Mouse (Mus musculus): ENCODE results near the gene Nfkb2. TPM values are rescaled to one million over a fixed set of nuclear protein-coding genes. Genes with fewer than 3 reads are reported as not detected.
A peak's percentile ranks its signal among the peaks of the same experiment; 100 is the strongest.

Gene Nfkb2
- polyA plus RNA-seq, 1 experiment: not detected

GRCm38 (mm10) chr19:46290535-46291105 is 13.5 kb upstream of the Nfkb2 start:
- no peak overlapping the region for H3K4me3 ChIP-seq (ENCODE audit: insufficient read depth, low read depth, low read length)
- WGBS: 62% methylated on average over 12 of the region's 12 CpGs
- no peak overlapping the region for H3K27ac ChIP-seq (ENCODE audit: insufficient read depth, low read depth, low read length)
- H3K4me1 ChIP-seq (ENCODE audit: control insufficient read depth, insufficient read depth, low read length): no peaks in the 10 kb centered on the region
- TF ChIP-seq CTCF (IDR thresholded peaks at IDR 0.05; ENCODE audit: insufficient read depth, low read depth, low read length): no peak
- no peak for TF ChIP-seq POLR2A (IDR thresholded peaks at IDR 0.05; ENCODE audit: insufficient read depth, low read depth, low read length)

GRCm38 (mm10) chr19:46296938-46297337 is 7.2 kb upstream of the Nfkb2 start:
- Histone ChIP-seq H3K4me1 (ENCODE audit: control insufficient read depth, insufficient read depth, low read length) (no peaks in the 10 kb centered on the region), H3K27ac (ENCODE audit: insufficient read depth, low read depth, low read length) (no peak overlapping the region), H3K4me3 (ENCODE audit: insufficient read depth, low read depth, low read length) (no peak overlapping the region)
- TF ChIP-seq CTCF (IDR thresholded peaks at IDR 0.05; ENCODE audit: insufficient read depth, low read depth, low read length) (no peak), POLR2A (IDR thresholded peaks at IDR 0.05; ENCODE audit: insufficient read depth, low read depth, low read length) (no peak)
- WGBS: 83% methylated on average over 4 of the region's 4 CpGs

GRCm38 (mm10) chr19:46300294-46301045 is 3.6 kb upstream of the Nfkb2 start:
- peaks cover 13% of the 10 kb centered on the region for H3K4me1 ChIP-seq (ENCODE audit: control insufficient read depth, insufficient read depth, low read length)
- H3K27ac ChIP-seq (ENCODE audit: insufficient read depth, low read depth, low read length): no peak overlapping the region
- H3K4me3 ChIP-seq (ENCODE audit: insufficient read depth, low read depth, low read length): no peak overlapping the region
- WGBS: 45% methylated on average over 8 of the region's 8 CpGs
- TF ChIP-seq CTCF (IDR thresholded peaks at IDR 0.05; ENCODE audit: insufficient read depth, low read depth, low read length) (no peak), POLR2A (IDR thresholded peaks at IDR 0.05; ENCODE audit: insufficient read depth, low read depth, low read length) (no peak)

- Histone ChIP-seq H3K27ac (ENCODE audit: insufficient read depth, low read depth, low read length) (no peak overlapping the region), H3K4me3 (ENCODE audit: insufficient read depth, low read depth, low read length) (no peak overlapping the region), H3K4me1 (ENCODE audit: control insufficient read depth, insufficient read depth, low read length) (peaks cover 18% of the 10 kb centered on the region)
- TF ChIP-seq CTCF (IDR thresholded peaks at IDR 0.05; ENCODE audit: insufficient read depth, low read depth, low read length): no peak
- TF ChIP-seq POLR2A (IDR thresholded peaks at IDR 0.05; ENCODE audit: insufficient read depth, low read depth, low read length): no peak
- 87% methylated on average over 4 of the region's 4 CpGs for WGBS
Measured at GRCm38 (mm10) chr19:46302551-46302950, 1.6 kb upstream of the Nfkb2 start.

- H3K4me1 ChIP-seq (ENCODE audit: control insufficient read depth, insufficient read depth, low read length): peaks cover 19% of the 10 kb centered on the region
- WGBS: 60% methylated on average over 18 of the region's 18 CpGs
- H3K4me3 ChIP-seq (ENCODE audit: insufficient read depth, low read depth, low read length): no peak overlapping the region
- TF ChIP-seq CTCF (IDR thresholded peaks at IDR 0.05; ENCODE audit: insufficient read depth, low read depth, low read length) (no peak), POLR2A (IDR thresholded peaks at IDR 0.05; ENCODE audit: insufficient read depth, low read depth, low read length) (no peak)
- H3K27ac ChIP-seq (ENCODE audit: insufficient read depth, low read depth, low read length): no peak overlapping the region
Measured at GRCm38 (mm10) chr19:46303251-46304215, 587 bp upstream of the Nfkb2 start.

GRCm38 (mm10) chr19:46304908-46305333 is 801 bp downstream of the Nfkb2 start:
- Histone ChIP-seq H3K4me3 (ENCODE audit: insufficient read depth, low read depth, low read length) (peak overlapping the region; percentile 57), H3K27ac (ENCODE audit: insufficient read depth, low read depth, low read length) (no peak overlapping the region), H3K4me1 (ENCODE audit: control insufficient read depth, insufficient read depth, low read length) (peaks cover 28% of the 10 kb centered on the region)
- TF ChIP-seq CTCF (IDR thresholded peaks at IDR 0.05; ENCODE audit: insufficient read depth, low read depth, low read length): no peak
- no peak for TF ChIP-seq POLR2A (IDR thresholded peaks at IDR 0.05; ENCODE audit: insufficient read depth, low read depth, low read length)
- 2% methylated on average over 34 of the region's 34 CpGs for WGBS

GRCm38 (mm10) chr19:46305432-46306267 is 1.5 kb downstream of the Nfkb2 start:
- WGBS: 8% methylated on average over 38 of the region's 43 CpGs
- TF ChIP-seq CTCF (IDR thresholded peaks at IDR 0.05; ENCODE audit: insufficient read depth, low read depth, low read length) (no peak), POLR2A (IDR thresholded peaks at IDR 0.05; ENCODE audit: insufficient read depth, low read depth, low read length) (no peak)
- H3K27ac ChIP-seq (ENCODE audit: insufficient read depth, low read depth, low read length): no peak overlapping the region

GRCm38 (mm10) chr19:46306268-46306610 is 2.1 kb downstream of the Nfkb2 start:
- no peak overlapping the region for H3K4me3 ChIP-seq (ENCODE audit: insufficient read depth, low read depth, low read length)
- no peak overlapping the region for H3K27ac ChIP-seq (ENCODE audit: insufficient read depth, low read depth, low read length)
- WGBS: 75% methylated on average over 5 of the region's 5 CpGs
- no peak for TF ChIP-seq CTCF (IDR thresholded peaks at IDR 0.05; ENCODE audit: insufficient read depth, low read depth, low read length)
- TF ChIP-seq POLR2A (IDR thresholded peaks at IDR 0.05; ENCODE audit: insufficient read depth, low read depth, low read length): no peak
- H3K4me1 ChIP-seq (ENCODE audit: control insufficient read depth, insufficient read depth, low read length): peaks cover 28% of the 10 kb centered on the region

More at GRCm38 (mm10) chr19:46305432-46306267, 1.5 kb downstream of the Nfkb2 start:
- peaks cover 28% of the 10 kb centered on the region for H3K4me1 ChIP-seq (ENCODE audit: control insufficient read depth, insufficient read depth, low read length)
- H3K4me3 ChIP-seq (ENCODE audit: insufficient read depth, low read depth, low read length): peak overlapping the region; percentile 57

Measured in olfactory bulb, adult 2 months (tissue).